Mouse (Mus musculus) liver, embryonic 16.5 days (tissue): ENCODE results near the gene Kcnd3. TPM values are rescaled to one million over a fixed set of nuclear protein-coding genes. Genes with fewer than 3 reads are reported as not detected.

ENCODE experiments used
- ATAC-seq: fragments of 200-750 bp; cut with Nextera tagmentation; 2 replicates; pipeline ENCODE4 v1.8.0; 2017; ENCODE audit warnings: low read depth, mild to moderate bottlenecking, moderate number of reproducible peaks, moderate library complexity
- H3K27ac ChIP-seq: fragments of 300-500 bp; sonication (generic); 2 replicates; pipeline ENCODE4 v1.5.1; 2014; ENCODE audit warnings: mild to moderate bottlenecking, low read length
- H3K27me3 ChIP-seq: fragments of 300-500 bp; sonication (generic); 2 replicates; pipeline ENCODE4 v1.6.1; 2014; ENCODE audit warnings: low read depth, low read length, mixed read lengths; ENCODE audit not compliant: control insufficient read depth, insufficient read depth
- H3K36me3 ChIP-seq: fragments of 300-500 bp; sonication (generic); 2 replicates; pipeline ENCODE4 v1.6.1; 2014; ENCODE audit warnings: mild to moderate bottlenecking; ENCODE audit not compliant: control insufficient read depth, insufficient read depth
- H3K4me1 ChIP-seq: fragments of 300-500 bp; sonication (generic); 2 replicates; pipeline ENCODE4 v1.6.1; 2014; ENCODE audit warnings: low read depth, low read length, mixed read lengths; ENCODE audit not compliant: control insufficient read depth
- H3K4me2 ChIP-seq: fragments of 300-500 bp; sonication (generic); 2 replicates; pipeline ENCODE4 v1.6.1; 2014; ENCODE audit warnings: low read depth, low read length, mixed read lengths
- H3K4me3 ChIP-seq: fragments of 300-500 bp; sonication (generic); 2 replicates; pipeline ENCODE4 v1.5.1; 2014; ENCODE audit warnings: low read depth, mild to moderate bottlenecking, low read length
- H3K9ac ChIP-seq: fragments of 300-500 bp; sonication (generic); 2 replicates; pipeline ENCODE4 v1.6.1; 2014; ENCODE audit warnings: low read depth, low read length
- H3K9me3 ChIP-seq: fragments of 300-500 bp; sonication (generic); replicated peaks from 2 replicates; pipeline ENCODE4 v1.6.1; 2016; ENCODE audit warnings: low read length; ENCODE audit not compliant: control insufficient read depth
- WGBS: fragments of 180-500 bp; shearing (Covaris S2); extraction: QIAGEN DNeasy Blood & Tissue Kit; methylation state at CpG from one replicate; pipeline ENCODE4 v1.1.7; 2014; ENCODE audit not compliant: insufficient replicate concordance; 5-methylcytosine and 5-hydroxymethylcytosine counted together
- polyA plus RNA-seq: library from polyadenylated mRNA; unstranded; fragments of >200 nt; fragmentation: Nextera tagmentation; extraction: Ambion mirVana; gene quantifications from 2 replicates; pipeline ENCODE4 v1.2.1, GENCODE M21; 2015

Gene Kcnd3
- polyA plus RNA-seq, 1 experiment from 2014 or later: 0.05 TPM

GRCm38 (mm10) chr3:105663043-105663442, 210.9 kb downstream of the Kcnd3 start:
- H3K4me1 ChIP-seq: peaks cover 3% of the 10 kb centered on the region
- no peaks in the 10 kb centered on the region for H3K9me3 ChIP-seq
- H3K4me3 ChIP-seq: no peak overlapping the region
- H3K4me2 ChIP-seq: no peak overlapping the region
- WGBS: 64% methylated on average over 8 of the region's 8 CpGs
- no peak overlapping the region for H3K9ac ChIP-seq
- no peak for ATAC-seq
- no peak overlapping the region for H3K27ac ChIP-seq
- H3K27me3 ChIP-seq: no peaks in the 10 kb centered on the region
- H3K36me3 ChIP-seq: no peaks in the 10 kb centered on the region

GRCm38 (mm10) chr3:105665105-105665765, 213.1 kb downstream of the Kcnd3 start:
- H3K9me3 ChIP-seq: no peaks in the 10 kb centered on the region
- H3K4me1 ChIP-seq: peaks cover 3% of the 10 kb centered on the region
- no peaks in the 10 kb centered on the region for H3K27me3 ChIP-seq
- H3K27ac ChIP-seq: no peak overlapping the region
- no peak overlapping the region for H3K9ac ChIP-seq
- 42% methylated on average over 9 of the region's 9 CpGs for WGBS
- no peaks in the 10 kb centered on the region for H3K36me3 ChIP-seq
- no peak overlapping the region for H3K4me3 ChIP-seq
- 0 out of 2 replicates have a peak overlapping the region, but pooled peaks have one; percentile 7 for H3K4me2 ChIP-seq
- peak; percentile 55; the same call in 1 of the 2 replicates for ATAC-seq

- no peaks in the 10 kb centered on the region for H3K27me3 ChIP-seq
- H3K27ac ChIP-seq: no peak overlapping the region
- no peak overlapping the region for H3K9ac ChIP-seq
- H3K4me3 ChIP-seq: no peak overlapping the region
- H3K4me2 ChIP-seq: no peak overlapping the region
- H3K4me1 ChIP-seq: peaks cover 3% of the 10 kb centered on the region
- WGBS: 50% methylated on average over 4 of the region's 4 CpGs
- no peaks in the 10 kb centered on the region for H3K36me3 ChIP-seq
- no peaks in the 10 kb centered on the region for H3K9me3 ChIP-seq
- no peak for ATAC-seq
Observed at GRCm38 (mm10) chr3:105666996-105667523, 214.9 kb downstream of the Kcnd3 start.

GRCm38 (mm10) chr3:105668161-105668560, 216.0 kb downstream of the Kcnd3 start:
- WGBS: 34% methylated on average over 9 of the region's 9 CpGs
- H3K9me3 ChIP-seq: no peaks in the 10 kb centered on the region

GRCm38 (mm10) chr3:105669776-105670175, 217.6 kb downstream of the Kcnd3 start:
- ATAC-seq: no peak
- Histone ChIP-seq H3K4me3 (no peak overlapping the region), H3K4me2 (no peak overlapping the region), H3K27me3 (no peaks in the 10 kb centered on the region), H3K9ac (no peak overlapping the region), H3K36me3 (no peaks in the 10 kb centered on the region), H3K27ac (no peak overlapping the region), H3K9me3 (no peaks in the 10 kb centered on the region), H3K4me1 (peaks cover 3% of the 10 kb centered on the region)
- WGBS: 55% methylated on average over 3 of the region's 3 CpGs

More at GRCm38 (mm10) chr3:105668161-105668560, 216.0 kb downstream of the Kcnd3 start:
- H3K36me3 ChIP-seq: no peaks in the 10 kb centered on the region
- no peak for ATAC-seq
- no peak overlapping the region for H3K9ac ChIP-seq
- peaks cover 3% of the 10 kb centered on the region for H3K4me1 ChIP-seq
- H3K4me2 ChIP-seq: no peak overlapping the region
- no peaks in the 10 kb centered on the region for H3K27me3 ChIP-seq
- H3K4me3 ChIP-seq: no peak overlapping the region
- H3K27ac ChIP-seq: no peak overlapping the region

- ATAC-seq: no peak
- H3K4me2 ChIP-seq: no peak overlapping the region
- H3K9me3 ChIP-seq: no peaks in the 10 kb centered on the region
- no peaks in the 10 kb centered on the region for H3K4me1 ChIP-seq
- no peaks in the 10 kb centered on the region for H3K27me3 ChIP-seq
- H3K4me3 ChIP-seq: no peak overlapping the region
- H3K27ac ChIP-seq: no peak overlapping the region
- WGBS: 64% methylated on average over 1 of the region's 1 CpGs
- no peaks in the 10 kb centered on the region for H3K36me3 ChIP-seq
- H3K9ac ChIP-seq: no peak overlapping the region
Observed at GRCm38 (mm10) chr3:105670801-105671200, 218.7 kb downstream of the Kcnd3 start.

GRCm38 (mm10) chr3:105674595-105675218, 222.6 kb downstream of the Kcnd3 start:
- Histone ChIP-seq H3K36me3 (peaks cover 15% of the 10 kb centered on the region), H3K9me3 (no peaks in the 10 kb centered on the region), H3K4me2 (no peak overlapping the region), H3K4me1 (no peaks in the 10 kb centered on the region), H3K27ac (no peak overlapping the region), H3K27me3 (no peaks in the 10 kb centered on the region), H3K4me3 (no peak overlapping the region), H3K9ac (no peak overlapping the region)
- ATAC-seq: 0 out of 2 replicates have a peak, but pooled peaks have one; percentile 11
- WGBS: 23% methylated on average over 7 of the region's 7 CpGs

GRCm38 (mm10) chr3:105675932-105676331, 223.8 kb downstream of the Kcnd3 start:
- Histone ChIP-seq H3K27me3 (no peaks in the 10 kb centered on the region), H3K36me3 (peaks cover 18% of the 10 kb centered on the region), H3K4me3 (no peak overlapping the region), H3K4me1 (no peaks in the 10 kb centered on the region), H3K9ac (no peak overlapping the region), H3K4me2 (no peak overlapping the region), H3K27ac (no peak overlapping the region), H3K9me3 (no peaks in the 10 kb centered on the region)
- ATAC-seq: no peak
- 28% methylated on average over 2 of the region's 2 CpGs for WGBS

- no peaks in the 10 kb centered on the region for H3K27me3 ChIP-seq
- WGBS: 86% methylated on average over 7 of the region's 7 CpGs
- H3K9me3 ChIP-seq: no peaks in the 10 kb centered on the region
- no peak for ATAC-seq
- no peak overlapping the region for H3K4me3 ChIP-seq
- H3K4me2 ChIP-seq: no peak overlapping the region
- H3K4me1 ChIP-seq: no peaks in the 10 kb centered on the region
- no peak overlapping the region for H3K9ac ChIP-seq
- H3K27ac ChIP-seq: no peak overlapping the region
- H3K36me3 ChIP-seq: peaks cover 33% of the 10 kb centered on the region
Observed at GRCm38 (mm10) chr3:105680346-105680745, 228.2 kb downstream of the Kcnd3 start.
